Mouse (Mus musculus) liver, adult 2 months (tissue): Measurements from ENCODE around the gene Ldlrad3.

Experiments
- CTCF ChIP-seq: fragments of 200-500 bp; IDR thresholded peaks from 2 replicates; pipeline ENCODE4 v1.5.1; 2011; ENCODE audit warnings: low read depth, low read length, control low read depth
- POLR2A ChIP-seq: fragments of 200-500 bp; IDR thresholded peaks from 2 replicates; pipeline ENCODE4 v1.6.1; 2011; ENCODE audit warnings: low read length, control low read depth; ENCODE audit not compliant: insufficient read depth; ENCODE audit errors: extremely low read depth

DNA sequence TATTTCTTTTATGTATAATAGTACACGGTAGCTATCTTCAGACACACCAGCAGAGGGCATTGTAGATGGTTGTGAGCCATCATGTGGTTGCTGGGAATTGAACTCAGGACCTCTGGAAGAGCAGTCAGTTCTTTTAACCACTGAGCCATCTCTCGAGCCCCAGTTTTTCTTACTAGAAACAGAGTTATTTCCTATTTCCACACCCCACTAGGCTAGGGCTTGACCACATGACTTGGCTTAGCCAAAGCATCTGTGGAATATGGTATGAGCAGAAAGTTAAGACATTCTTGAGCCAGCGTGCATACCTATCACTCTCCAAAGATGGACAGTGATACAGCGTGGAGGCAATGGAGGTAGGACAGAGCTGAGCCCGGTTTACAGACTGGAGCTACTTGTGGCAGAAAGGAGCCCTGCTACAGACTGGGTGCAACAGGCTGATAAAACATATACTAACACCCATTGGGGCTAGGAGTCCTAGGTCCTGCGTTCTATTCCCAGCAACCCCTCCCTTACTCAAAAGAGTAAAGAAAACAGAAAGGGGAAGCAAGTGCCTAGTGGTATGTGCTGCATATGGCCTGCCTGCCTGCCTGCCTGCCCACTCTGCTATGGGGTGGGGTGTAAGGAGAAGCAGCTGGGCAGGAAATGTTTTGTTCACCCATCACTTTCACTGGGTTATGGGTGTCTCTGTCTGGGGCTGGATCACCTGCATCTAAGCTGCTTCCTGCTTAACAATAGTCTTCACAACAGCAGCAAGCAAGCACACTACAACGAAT lies 147.1 kb downstream of the Ldlrad3 start:
- TF ChIP-seq POLR2A (no peak), CTCF (no peak)
